Mouse (Mus musculus): Measurements from ENCODE around the gene Speg.

GRCm38 (mm10) chr1:75387929-75388897 is 13.1 kb downstream of the Speg start:
- TF ChIP-seq POLR2A (IDR thresholded peaks at IDR 0.05; ENCODE audit: control insufficient read depth, extremely low read depth, insufficient read depth, low read length, poor library complexity) (no peak), CTCF (IDR thresholded peaks at IDR 0.05; ENCODE audit: borderline replicate concordance, control insufficient read depth, extremely low read depth, insufficient read depth, low read length, poor library complexity) (no peak)
